Mouse (Mus musculus) heart, embryonic 11.5 days (tissue): Measurements from ENCODE around the gene Vsnl1. TPM values are rescaled to one million over a fixed set of nuclear protein-coding genes. Genes with fewer than 3 reads are reported as not detected.

ENCODE experiments used
- ATAC-seq: fragments of 200-750 bp; cut with Nextera tagmentation; replicated peaks from 2 replicates; pipeline ENCODE4 v1.8.0; 2017; ENCODE audit warnings: moderate library complexity; ENCODE audit not compliant: insufficient number of reproducible peaks, low FRiP score, low TSS enrichment
- H3K27ac ChIP-seq: fragments of 300-500 bp; sonication (generic); 2 replicates; pipeline ENCODE4 v1.5.1; 2014; ENCODE audit warnings: mild to moderate bottlenecking, low read depth, low read length
- H3K27me3 ChIP-seq: fragments of 300-500 bp; sonication (generic); 2 replicates; pipeline ENCODE4 v1.6.1; 2014; ENCODE audit warnings: mild to moderate bottlenecking, low read length, mixed read lengths; ENCODE audit not compliant: control insufficient read depth, insufficient read depth
- H3K36me3 ChIP-seq: fragments of 300-500 bp; sonication (generic); 2 replicates; pipeline ENCODE4 v1.6.1; 2014; ENCODE audit warnings: mild to moderate bottlenecking, low read length, moderate library complexity, mixed read lengths; ENCODE audit not compliant: control insufficient read depth, insufficient read depth
- H3K4me1 ChIP-seq: fragments of 300-500 bp; sonication (generic); 2 replicates; pipeline ENCODE4 v1.6.1; 2014; ENCODE audit warnings: low read length; ENCODE audit not compliant: control insufficient read depth, insufficient read depth
- H3K4me2 ChIP-seq: fragments of 300-500 bp; sonication (generic); 2 replicates; pipeline ENCODE4 v1.6.1; 2014; ENCODE audit warnings: mild to moderate bottlenecking, moderate library complexity
- H3K4me3 ChIP-seq: fragments of 300-500 bp; sonication (generic); 2 replicates; pipeline ENCODE4 v1.5.1; 2014; ENCODE audit warnings: low read depth, low read length
- H3K9ac ChIP-seq: fragments of 300-500 bp; sonication (generic); 2 replicates; pipeline ENCODE4 v1.6.1; 2014; ENCODE audit warnings: mild to moderate bottlenecking, low read depth, low read length, moderate library complexity
- H3K9me3 ChIP-seq: fragments of 300-500 bp; sonication (generic); replicated peaks from 2 replicates; pipeline ENCODE4 v1.6.1; 2016; ENCODE audit warnings: low read length; ENCODE audit not compliant: control insufficient read depth
- WGBS: fragments of 180-500 bp; shearing (Covaris S2); extraction: QIAGEN DNeasy Blood & Tissue Kit; methylation state at CpG from one replicate; pipeline ENCODE4 v1.1.7; 2014; ENCODE audit not compliant: insufficient replicate concordance; 5-methylcytosine and 5-hydroxymethylcytosine counted together
- polyA plus RNA-seq: library from polyadenylated mRNA; unstranded; fragments of >200 nt; fragmentation: Nextera tagmentation; extraction: Ambion mirVana; gene quantifications from 2 replicates; pipeline ENCODE4 v1.2.1, GENCODE M21; 2014

The Vsnl1 gene
- polyA plus RNA-seq, 1 experiment from 2014 or later, result 31.2 TPM

GRCm38 (mm10) chr12:11326483-11326882 lies 109.9 kb downstream of the Vsnl1 start:
- Histone ChIP-seq H3K27ac (no peak overlapping the region), H3K36me3 (no peaks in the 10 kb centered on the region), H3K9me3 (no peaks in the 10 kb centered on the region), H3K27me3 (no peaks in the 10 kb centered on the region), H3K4me2 (no peak overlapping the region), H3K4me1 (no peaks in the 10 kb centered on the region), H3K4me3 (no peak overlapping the region), H3K9ac (no peak overlapping the region)
- ATAC-seq, result no peak
- 75% methylated on average over 3 of the region's 3 CpGs for WGBS

GRCm38 (mm10) chr12:11324480-11324879 lies 111.9 kb downstream of the Vsnl1 start:
- no peaks in the 10 kb centered on the region for H3K36me3 ChIP-seq
- no peaks in the 10 kb centered on the region for H3K9me3 ChIP-seq
- no peaks in the 10 kb centered on the region for H3K4me1 ChIP-seq
- H3K27ac ChIP-seq, result no peak overlapping the region
- no peak overlapping the region for H3K4me2 ChIP-seq
- no peaks in the 10 kb centered on the region for H3K27me3 ChIP-seq
- no peak overlapping the region for H3K9ac ChIP-seq
- WGBS, result 49% methylated on average over 4 of the region's 4 CpGs
- H3K4me3 ChIP-seq, result no peak overlapping the region
- no peak for ATAC-seq

DNA sequence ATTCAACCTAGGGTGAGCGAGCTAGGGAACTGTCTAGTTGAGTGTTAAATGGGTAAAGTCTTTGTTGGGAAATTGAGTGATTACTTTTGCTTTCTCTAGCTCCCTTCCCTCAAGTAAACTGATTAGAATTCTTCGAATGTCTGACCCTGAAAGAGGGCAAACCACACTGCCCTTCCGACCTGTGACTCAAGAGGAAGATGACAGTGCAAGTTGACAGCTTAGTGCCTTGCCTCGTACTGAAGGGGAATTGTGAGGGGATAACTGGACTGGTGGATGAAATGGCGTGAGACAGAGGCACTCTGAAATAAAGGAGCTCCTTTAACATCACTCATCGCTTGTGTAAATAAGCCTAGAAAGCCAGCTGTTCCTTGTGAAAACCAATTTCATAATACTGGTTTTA lies 118.7 kb downstream of the Vsnl1 start:
- no peak overlapping the region for H3K27ac ChIP-seq
- no peak overlapping the region for H3K4me3 ChIP-seq
- no peaks in the 10 kb centered on the region for H3K27me3 ChIP-seq
- no peaks in the 10 kb centered on the region; the same call in 1 of the 2 replicates for H3K4me1 ChIP-seq
- H3K9me3 ChIP-seq, result no peaks in the 10 kb centered on the region
- H3K9ac ChIP-seq, result no peak overlapping the region
- no peak for ATAC-seq
- no peak overlapping the region for H3K4me2 ChIP-seq
- H3K36me3 ChIP-seq, result peaks cover 6% of the 10 kb centered on the region
- 51% methylated on average over 6 of the region's 6 CpGs for WGBS

DNA sequence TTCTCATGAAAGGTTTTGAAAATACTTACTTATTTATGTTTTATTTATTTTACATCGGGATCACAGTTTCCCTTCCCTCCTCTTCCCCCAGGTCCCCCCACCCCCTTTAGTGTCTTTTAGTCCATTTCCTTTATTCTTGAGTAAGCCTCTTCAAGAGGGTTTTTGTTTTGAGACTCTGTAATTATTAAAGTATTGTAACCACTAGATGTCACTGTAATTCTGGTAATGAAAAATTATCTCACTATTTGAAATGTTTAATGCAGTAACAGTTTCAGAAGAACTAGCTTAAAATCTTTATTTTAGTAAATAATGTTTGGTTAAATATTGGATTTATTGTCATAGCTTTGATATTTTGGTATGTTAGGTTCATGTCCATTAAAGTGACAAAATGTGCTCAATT lies 122.6 kb downstream of the Vsnl1 start:
- peaks cover 8% of the 10 kb centered on the region for H3K36me3 ChIP-seq
- no peak for ATAC-seq
- 84% methylated on average over 1 of the region's 1 CpGs for WGBS

DNA sequence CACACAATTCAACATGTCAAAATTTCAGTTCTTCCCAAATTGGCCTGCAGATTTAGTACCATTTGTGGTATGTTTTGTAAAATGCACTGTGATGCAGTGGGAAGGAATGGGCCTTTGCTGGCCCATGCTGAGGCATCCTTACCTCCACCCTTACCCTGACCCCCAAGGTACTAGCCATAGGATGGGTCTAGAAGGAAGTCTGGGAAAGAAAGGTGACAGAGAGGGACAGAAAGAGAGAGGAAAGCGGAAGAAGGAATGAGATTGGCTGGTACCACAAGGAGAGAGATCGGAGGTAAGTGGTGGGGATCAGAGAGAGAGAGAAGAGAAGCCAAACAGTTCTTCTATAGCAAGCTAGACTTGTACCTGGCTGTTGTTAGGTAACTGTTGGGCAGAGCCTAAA lies 125.3 kb downstream of the Vsnl1 start:
- no peak for ATAC-seq
- Histone ChIP-seq H3K36me3 (peaks cover 8% of the 10 kb centered on the region), H3K27ac (no peak overlapping the region), H3K9ac (no peak overlapping the region), H3K27me3 (no peaks in the 10 kb centered on the region), H3K4me2 (no peak overlapping the region), H3K9me3 (no peaks in the 10 kb centered on the region), H3K4me1 (no peaks in the 10 kb centered on the region; the same call in 1 of the 2 replicates), H3K4me3 (no peak overlapping the region)
- WGBS, result 94% methylated on average over 2 of the region's 2 CpGs

More for the DNA sequence above, 122.6 kb downstream of the Vsnl1 start:
- Histone ChIP-seq H3K27me3 (no peaks in the 10 kb centered on the region), H3K4me1 (no peaks in the 10 kb centered on the region; the same call in 1 of the 2 replicates), H3K27ac (no peak overlapping the region), H3K9me3 (no peaks in the 10 kb centered on the region), H3K9ac (no peak overlapping the region), H3K4me2 (no peak overlapping the region), H3K4me3 (no peak overlapping the region)

- H3K27me3 ChIP-seq, result no peaks in the 10 kb centered on the region
- no peak overlapping the region for H3K27ac ChIP-seq
- no peaks in the 10 kb centered on the region for H3K9me3 ChIP-seq
- ATAC-seq, result no peak
- WGBS, result 86% methylated on average over 8 of the region's 8 CpGs
- H3K4me3 ChIP-seq, result no peak overlapping the region
- H3K4me2 ChIP-seq, result no peak overlapping the region
- peaks cover 12% of the 10 kb centered on the region for H3K36me3 ChIP-seq
- no peaks in the 10 kb centered on the region for H3K4me1 ChIP-seq
- no peak overlapping the region for H3K9ac ChIP-seq
These were observed 129.4 kb downstream of the Vsnl1 start for GRCm38 (mm10) chr12:11306753-11307645.

DNA sequence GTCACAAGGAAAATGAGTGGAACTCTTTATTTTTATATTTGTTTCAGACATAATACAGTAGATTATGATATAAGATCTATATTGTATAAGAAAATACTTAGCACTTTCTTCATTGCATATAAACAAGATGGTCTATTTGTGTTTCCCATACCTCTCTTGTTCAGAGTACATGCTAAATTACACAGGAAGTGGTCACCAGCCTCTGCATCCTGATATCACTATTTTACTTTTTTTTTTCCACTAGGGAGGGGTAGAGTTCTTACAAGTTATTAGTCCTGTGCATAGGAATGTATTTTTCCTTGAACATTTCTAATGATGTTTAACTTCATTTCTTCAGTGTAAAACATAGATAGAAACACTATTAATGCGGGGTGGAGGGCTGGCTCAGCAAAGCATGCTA lies 135.6 kb downstream of the Vsnl1 start:
- H3K4me2 ChIP-seq, result no peak overlapping the region
- no peak for ATAC-seq
- H3K27me3 ChIP-seq, result no peaks in the 10 kb centered on the region
- no peaks in the 10 kb centered on the region for H3K4me1 ChIP-seq
- H3K4me3 ChIP-seq, result no peak overlapping the region
- H3K9me3 ChIP-seq, result no peaks in the 10 kb centered on the region
- H3K27ac ChIP-seq, result no peak overlapping the region
- H3K9ac ChIP-seq, result no peak overlapping the region
- WGBS, result 93% methylated on average over 1 of the region's 1 CpGs
- peaks cover 13% of the 10 kb centered on the region for H3K36me3 ChIP-seq

GRCm38 (mm10) chr12:11286382-11286781 lies 150.0 kb downstream of the Vsnl1 start:
- WGBS, result 90% methylated on average over 2 of the region's 2 CpGs
- H3K27me3 ChIP-seq, result no peaks in the 10 kb centered on the region

GRCm38 (mm10) chr12:11281584-11281983 lies 154.8 kb downstream of the Vsnl1 start:
- Histone ChIP-seq H3K4me3 (no peak overlapping the region), H3K4me1 (no peaks in the 10 kb centered on the region), H3K4me2 (no peak overlapping the region), H3K36me3 (peaks cover 24% of the 10 kb centered on the region), H3K27me3 (no peaks in the 10 kb centered on the region), H3K27ac (no peak overlapping the region), H3K9me3 (no peaks in the 10 kb centered on the region), H3K9ac (no peak overlapping the region)
- no peak for ATAC-seq
- 95% methylated on average over 2 of the region's 2 CpGs for WGBS

More at GRCm38 (mm10) chr12:11286382-11286781, 150.0 kb downstream of the Vsnl1 start:
- H3K9ac ChIP-seq, result no peak overlapping the region
- H3K27ac ChIP-seq, result no peak overlapping the region
- H3K4me3 ChIP-seq, result no peak overlapping the region
- no peak for ATAC-seq
- no peak overlapping the region for H3K4me2 ChIP-seq
- no peaks in the 10 kb centered on the region for H3K9me3 ChIP-seq
- peaks cover 24% of the 10 kb centered on the region for H3K36me3 ChIP-seq
- H3K4me1 ChIP-seq, result no peaks in the 10 kb centered on the region
